In the genomic region with DNA sequence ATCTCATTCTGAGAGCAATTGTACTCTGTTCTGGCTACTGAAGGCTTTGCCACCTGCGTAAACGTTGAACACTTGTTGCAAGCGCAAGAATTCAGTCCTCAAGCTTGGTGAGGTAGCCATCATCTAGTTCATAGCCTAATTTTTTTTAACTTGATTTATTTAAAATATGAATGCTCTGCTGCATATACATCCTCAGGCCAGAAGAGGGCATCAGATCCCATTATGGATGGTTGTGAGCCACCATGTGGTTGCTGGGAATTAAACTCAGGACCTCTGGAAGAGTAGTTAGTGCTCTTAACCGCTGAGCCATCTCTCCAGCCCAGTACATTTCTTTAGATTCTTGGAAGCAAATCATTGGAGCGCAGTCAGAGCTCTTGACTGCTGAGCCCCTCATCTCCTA, we compare ENCODE assay signal across 7 mouse cellular contexts.
DNase-seq lines count a peak whose midpoint lies in the region; ATAC-seq and TF ChIP-seq lines count a peak whose summit lies in the region.
"Not testable (repeated sequence)": the region's sequence is repeated elsewhere in the genome, so short reads cannot be mapped to it uniquely, and the experiment has no call there.

No protein-coding gene starts in this region.

- CTCF ChIA-PET in Patski (lab: Charles Lee), result interaction anchor here (0.8 to 2.3 kb wide), 6 partner anchors 11 to 114 kb away, joined by 3 to 6 read pairs (median 4); no protein-coding TSS in a partner anchor

- peaks cover 43% of the 10 kb centered on the region for H3K36me3 ChIP-seq in hindbrain, postnatal 0 days (ENCODE audit: insufficient read depth, low read length)
- H3K36me3 ChIP-seq in splenic B cell, adult 2 months (ENCODE audit: control insufficient read depth, insufficient read depth, low read length, poor library complexity, severe bottlenecking), result peaks cover 37% of the 10 kb centered on the region

- POLR2A ChIA-PET in Patski (lab: Charles Lee), result not testable (repeated sequence)

- H3K4me3 ChIP-seq in hindbrain, postnatal 0 days (ENCODE audit: low read length); left cerebral cortex, adult 2 months: not testable (repeated sequence)

- WGBS in hindbrain, postnatal 0 days, result 95% methylated on average over 5 of the region's 5 CpGs

- H3K27ac ChIP-seq in hindbrain, postnatal 0 days; left cerebral cortex, adult 2 months: not testable (repeated sequence)

- peak; percentile 14 for DNase-seq in CD4-positive, CD25-positive, alpha-beta regulatory T cell, adult 2 months (ENCODE audit: low read depth, low spot score)
- not testable (repeated sequence) for DNase-seq in Patski (ENCODE audit: low read depth, low spot score); hindbrain, postnatal 0 days (ENCODE audit: low spot score); left cerebral cortex, adult 2 months (ENCODE audit: extremely low spot score in 1 of 2, low spot score in 2 of 2)
- DNase-seq in embryo, embryonic 10.5 days (ENCODE audit: low spot score), result peak; percentile 4
- peak; percentile 20 for DNase-seq in lung, postnatal 10 days
- DNase-seq in splenic B cell, adult 2 months (ENCODE audit: low read depth, low spot score), result peak; percentile 8

- H3K9ac ChIP-seq in hindbrain, postnatal 0 days (replicated peaks; ENCODE audit: low read length), result not testable (repeated sequence)

- in situ Hi-C loops in Patski (cut with MboI; ENCODE audit: low pct_unique_long_range_greater_than_20kb), result loop anchor here (25.0 kb wide), 1 partner anchor 1006 kb away; no protein-coding TSS in a partner anchor

- intact Hi-C loops in left cerebral cortex, adult 2 months (cut with DNase I), result loop anchor here (2.0 kb wide), 1 partner anchor 92 kb away; no protein-coding TSS in a partner anchor

- TF ChIP-seq CTCF in Patski (IDR thresholded peaks at IDR 0.05), result peak; percentile 77
- peak; percentile 56 for TF ChIP-seq CTCF in hindbrain, postnatal 0 days (IDR thresholded peaks at IDR 0.05; ENCODE audit: low read depth)
- TF ChIP-seq CTCF in left cerebral cortex, adult 2 months (IDR thresholded peaks at IDR 0.05), result peak; percentile 45

- not testable (repeated sequence) for ATAC-seq in Patski; hindbrain, postnatal 0 days

- not testable (repeated sequence) for H3K4me1 ChIP-seq in hindbrain, postnatal 0 days (ENCODE audit: insufficient read depth, low read length)

- H3K9me3 ChIP-seq in hindbrain, postnatal 0 days (ENCODE audit: low read length), result not testable (repeated sequence)

- H3K4me2 ChIP-seq in hindbrain, postnatal 0 days (ENCODE audit: low read depth, low read length), result not testable (repeated sequence)

- not testable (repeated sequence) for H3K27me3 ChIP-seq in Patski; hindbrain, postnatal 0 days (ENCODE audit: insufficient read depth, low read length); splenic B cell, adult 2 months (ENCODE audit: control insufficient read depth, insufficient read depth, low read length, poor library complexity, severe bottlenecking)
